Mouse (Mus musculus) gastrocnemius, adult 18-20 months (tissue): ENCODE measurements around the gene Krt25. TPM values are rescaled to one million over a fixed set of nuclear protein-coding genes. Genes with fewer than 3 reads are reported as not detected.
A peak's percentile ranks its signal among the peaks of the same experiment; 100 is the strongest.

ENCODE experiments used
- DNase-seq: peaks from one replicate; pipeline ENCODE4 v3.0.0; 2021; ENCODE audit warnings: low spot score
- long read RNA-seq, 2 experiments: library from polyadenylated mRNA; stranded (forward); transcript quantifications; one replicate each; pipeline ENCODE4 v2.0.0; 2021
- total RNA-seq, 2 experiments: library from RNA; stranded (reverse); gene quantifications; 2 replicates each; pipeline ENCODE4 v1.2.3; 2021

The Krt25 gene
- total RNA-seq, result under 1 TPM in 1 of 2 experiments, not detected in 1; 0.18 TPM
- long read RNA-seq, experiment 1, partial matches to known transcripts, result 0 of 1 reads
- long read RNA-seq, experiment 1, other reads (novel, unspliced or antisense), result 1 of 1 reads
- long read RNA-seq, experiment 2, result 0 reads

- DNase-seq, result no peak
Observed at GRCm38 (mm10) chr11:99322851-99323250, at the start of gene Krt25. Gene Krt25 (minus strand): TSS chr11:99322951.

DNA sequence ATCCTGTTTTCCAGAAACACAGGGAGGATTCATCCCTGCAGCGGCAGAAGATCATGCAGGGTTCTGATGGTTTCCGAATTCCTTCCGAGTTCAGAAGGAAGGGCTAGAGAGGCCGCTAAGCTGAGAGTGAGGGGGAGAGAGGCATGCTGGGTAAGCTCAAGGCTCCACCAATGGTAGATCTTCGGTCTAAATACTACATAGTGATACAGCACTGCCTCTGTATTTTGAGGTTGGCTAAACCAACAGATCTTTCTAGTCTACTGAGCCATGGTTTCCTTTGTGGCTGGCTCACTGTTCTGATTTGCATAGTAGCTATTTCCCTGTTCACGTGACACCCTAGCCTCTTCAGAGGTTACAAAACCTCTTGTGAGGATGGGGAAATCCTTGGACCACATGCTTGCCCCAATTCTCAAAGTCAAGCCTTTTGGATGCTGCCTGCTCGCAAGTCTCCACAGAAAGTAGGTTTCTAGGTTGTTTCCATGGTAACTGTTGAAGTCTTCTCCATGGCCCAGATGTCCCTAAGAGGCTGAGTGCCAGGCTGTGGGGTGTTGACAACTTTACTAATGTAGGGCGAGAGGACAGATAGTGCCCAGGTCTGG is 47.2 kb upstream of the Krt25 start:
- no peak for DNase-seq

DNA sequence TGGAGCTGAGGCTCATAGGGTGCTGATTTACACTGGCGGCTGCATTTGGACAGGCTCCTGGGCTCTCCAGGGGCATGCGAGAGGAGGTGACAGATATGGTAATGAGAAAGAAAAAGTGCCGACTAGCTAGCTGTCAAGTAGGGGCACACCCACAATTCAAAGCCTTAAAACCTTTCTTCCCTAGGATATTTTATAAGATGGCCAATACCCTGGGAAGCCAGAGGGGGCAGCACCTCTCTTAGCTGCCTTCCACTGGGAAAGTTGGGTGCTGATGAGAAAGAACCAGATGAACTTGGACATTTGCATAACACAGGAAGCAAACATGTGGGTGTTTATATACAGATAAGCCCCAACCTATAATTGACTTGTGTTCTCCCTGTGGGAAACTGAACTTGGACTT is 46.5 kb upstream of the Krt25 start:
- DNase-seq, result no peak

DNA sequence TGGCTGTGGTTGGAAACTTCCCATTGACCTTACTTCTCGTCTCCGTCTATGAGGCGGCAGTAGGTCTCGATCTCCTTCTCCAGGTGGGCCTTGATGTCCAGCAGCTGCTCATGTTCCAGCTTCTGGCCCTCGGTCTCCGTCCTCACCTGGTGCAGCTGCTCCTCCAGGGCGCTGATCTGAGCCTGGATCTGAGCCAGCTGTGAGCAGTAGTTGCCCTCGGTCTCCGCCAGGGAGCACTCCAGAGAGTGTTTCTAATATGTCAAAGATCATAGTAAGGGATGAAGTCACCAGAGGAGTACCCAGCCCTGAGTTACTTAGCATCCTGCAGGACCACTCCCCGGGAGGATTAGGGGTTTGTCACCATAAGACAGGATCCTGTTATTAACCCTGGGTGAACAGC is 44.0 kb upstream of the Krt25 start:
- DNase-seq, result no peak

GRCm38 (mm10) chr11:99364412-99364811 is 41.7 kb upstream of the Krt25 start:
- DNase-seq, result no peak

- DNase-seq, result no peak
Observed at GRCm38 (mm10) chr11:99361423-99361822, 38.7 kb upstream of the Krt25 start.

GRCm38 (mm10) chr11:99351004-99351403 is 28.3 kb upstream of the Krt25 start, which contains the start of gene Krt27:
Gene Krt27 (minus strand): TSS chr11:99351104.
- DNase-seq, result no peak

DNA sequence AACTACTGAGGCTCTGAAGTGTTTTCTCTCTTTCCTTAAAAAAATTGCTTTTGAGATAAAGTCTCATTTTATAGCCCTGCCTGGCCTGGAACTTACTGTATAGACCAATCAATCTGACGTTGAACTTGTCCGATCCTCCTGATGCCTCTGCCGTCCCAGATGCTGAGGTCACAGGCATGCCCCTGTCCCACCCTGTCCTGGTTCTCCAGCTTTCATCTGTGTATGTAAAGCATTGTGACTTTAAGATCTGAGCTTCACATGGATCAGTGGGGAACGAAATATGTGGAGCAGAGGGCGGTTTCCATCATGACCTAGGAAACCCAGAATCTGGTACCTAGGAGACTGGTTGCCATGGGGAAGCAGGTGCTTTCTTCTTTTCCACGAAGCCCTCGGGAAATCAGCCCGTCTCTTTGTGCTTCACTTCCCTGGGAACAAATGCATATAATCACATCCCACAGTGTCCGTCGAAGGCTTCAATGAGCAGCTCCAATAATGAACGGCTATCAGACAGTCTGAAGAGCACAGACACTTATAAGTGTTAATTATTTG is 16.6 kb upstream of the Krt25 start:
- DNase-seq, result no peak

- no peak for DNase-seq
Observed at GRCm38 (mm10) chr11:99337866-99338265, 15.1 kb upstream of the Krt25 start, which contains the start of gene Krt26. Gene Krt26 (minus strand): TSS chr11:99337966.

GRCm38 (mm10) chr11:99333426-99333825 is 10.7 kb upstream of the Krt25 start:
- no peak for DNase-seq

- no peak for DNase-seq
Observed at GRCm38 (mm10) chr11:99329655-99330054, 6.9 kb upstream of the Krt25 start.

- DNase-seq, result no peak
Observed at GRCm38 (mm10) chr11:99321094-99321493, 1.7 kb downstream of the Krt25 start.

DNA sequence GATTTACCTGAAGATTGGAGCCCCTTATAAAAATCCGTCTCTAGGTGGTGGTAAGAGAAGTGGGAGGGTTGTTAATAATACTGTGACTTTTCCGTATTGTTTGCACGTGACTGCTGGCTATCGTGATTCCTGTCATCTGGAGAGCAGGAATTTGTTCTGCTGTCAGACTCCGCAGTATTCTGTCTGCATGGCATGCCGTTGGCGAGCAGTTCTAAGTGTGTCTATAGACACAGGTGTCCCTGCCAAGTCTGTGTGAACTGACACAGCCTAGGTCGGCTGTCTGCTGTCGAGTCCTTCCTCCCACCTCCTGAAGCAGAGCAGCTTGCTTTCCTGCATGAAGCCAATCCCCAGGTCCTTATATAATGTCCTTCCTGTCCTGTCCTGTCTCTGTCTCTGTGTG is 3.6 kb downstream of the Krt25 start:
- no peak for DNase-seq

DNA sequence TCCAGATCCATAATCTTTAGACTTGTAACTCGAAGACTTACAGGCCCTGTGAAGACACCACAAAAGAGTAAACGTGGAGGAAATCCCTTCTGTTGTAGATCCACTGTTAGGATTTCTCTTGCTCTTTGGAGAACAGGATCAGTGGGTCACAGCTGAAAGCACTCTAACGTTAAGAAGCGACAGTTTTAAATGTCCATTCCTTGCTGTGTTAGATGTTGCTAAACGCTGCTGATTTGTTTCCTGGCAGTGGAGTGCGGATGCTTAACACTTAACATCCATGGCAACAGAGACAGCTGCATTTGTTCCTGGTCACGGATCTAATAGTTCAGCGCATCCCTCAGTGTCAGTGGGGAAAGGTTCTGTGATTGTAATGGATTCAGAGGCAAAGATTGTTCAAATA is 6.2 kb downstream of the Krt25 start:
- no peak for DNase-seq

- no peak for DNase-seq
Observed at GRCm38 (mm10) chr11:99314594-99314993, 8.2 kb downstream of the Krt25 start.

DNA sequence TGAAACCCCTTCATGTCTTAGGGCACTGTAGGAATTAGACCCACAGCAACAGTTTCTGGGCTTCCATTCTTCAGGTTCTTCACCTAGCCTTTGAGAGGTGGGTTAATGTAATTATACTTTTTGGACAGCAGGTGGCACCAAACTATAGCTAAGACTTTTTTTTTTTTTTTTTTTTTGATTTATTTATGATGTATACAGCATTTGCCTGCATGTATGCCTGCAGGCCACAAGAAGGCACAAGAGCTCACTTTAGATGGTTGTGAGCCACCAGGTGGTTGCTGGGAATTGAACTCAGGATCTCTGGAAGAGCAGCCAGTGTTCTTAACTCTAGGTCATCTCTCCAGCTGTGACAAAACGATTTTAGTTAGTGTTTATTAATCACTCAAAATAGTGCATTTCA is 11.9 kb downstream of the Krt25 start:
- peak; percentile 1 for DNase-seq

DNA sequence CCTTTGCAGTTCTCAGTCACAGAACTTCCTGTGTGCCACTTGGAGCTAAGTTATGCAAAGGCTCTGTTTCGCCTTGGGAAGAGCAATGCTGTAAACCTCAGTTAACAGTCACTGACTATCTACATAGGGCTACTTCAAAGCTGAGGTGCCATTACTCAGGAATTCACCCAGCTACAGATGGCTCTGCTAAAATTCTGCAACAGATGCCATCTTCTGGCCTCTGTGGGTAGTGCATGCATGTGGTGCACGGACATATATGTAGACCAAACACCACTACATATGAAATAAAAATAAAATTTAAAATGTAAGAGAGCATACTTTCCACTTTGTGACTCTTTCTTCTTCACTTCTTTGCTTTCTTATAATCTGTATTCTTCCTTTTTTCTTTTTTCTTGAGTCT is 15.2 kb downstream of the Krt25 start:
- DNase-seq, result peak; percentile 40

- DNase-seq, result no peak
Observed at GRCm38 (mm10) chr11:99295039-99295438, 27.7 kb downstream of the Krt25 start.

- peak; percentile 28 for DNase-seq
Observed at GRCm38 (mm10) chr11:99292846-99293245, 29.9 kb downstream of the Krt25 start.

- no peak for DNase-seq
Observed at GRCm38 (mm10) chr11:99284833-99285312, 37.9 kb downstream of the Krt25 start, which contains the start of gene Krt24. Gene Krt24 (minus strand): TSS chr11:99285262.

GRCm38 (mm10) chr11:99284011-99284410 is 38.7 kb downstream of the Krt25 start:
- DNase-seq, result no peak

- no peak for DNase-seq
Observed at GRCm38 (mm10) chr11:99283334-99283733, 39.4 kb downstream of the Krt25 start.

DNA sequence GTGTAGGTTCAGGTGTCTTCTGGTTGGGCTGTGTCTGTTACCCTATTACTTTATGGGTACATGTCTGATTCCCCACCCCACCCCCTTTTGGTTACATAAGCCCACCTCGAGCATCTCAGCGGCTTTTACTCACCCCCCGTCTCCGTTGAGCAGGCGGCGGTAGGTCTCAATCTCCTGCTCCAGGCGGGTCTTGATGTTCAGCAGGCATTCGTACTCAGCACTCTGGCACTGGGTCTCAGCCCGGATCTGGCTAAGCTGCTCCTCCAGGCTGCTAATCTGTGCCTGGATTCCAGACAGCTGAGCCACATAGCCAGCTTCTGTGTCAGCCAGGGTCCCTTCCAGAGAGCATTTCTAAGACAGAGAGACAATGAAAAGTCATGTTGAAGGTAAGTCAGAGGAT is 41.6 kb downstream of the Krt25 start:
- no peak for DNase-seq
